Mouse (Mus musculus) thymus, postnatal 36 days (tissue): ENCODE measurements around the gene Sox15.
"Not testable (repeated sequence)": the region's sequence is repeated elsewhere in the genome, so short reads cannot be mapped to it uniquely, and the experiment has no call there.

ENCODE experiments used
- DNase-seq, 2 experiments: peaks; one replicate each; pipeline ENCODE4 v3.0.0; 2022; ENCODE audit warnings: mixed read lengths in 2 of 2

Sox15 gene

GRCm38 (mm10) chr11:69681314-69682208 is 26.4 kb downstream of the Sox15 start, which contains the start of gene Senp3:
Senp3 (minus strand) TSS chr11:69682084.
- DNase-seq: peak; percentile 95 to 98

GRCm38 (mm10) chr11:69682209-69682839 is 27.2 kb downstream of the Sox15 start:
- DNase-seq: no peak

GRCm38 (mm10) chr11:69682840-69683533 is 27.9 kb downstream of the Sox15 start:
- peak; percentile 78 to 82 for DNase-seq

DNA sequence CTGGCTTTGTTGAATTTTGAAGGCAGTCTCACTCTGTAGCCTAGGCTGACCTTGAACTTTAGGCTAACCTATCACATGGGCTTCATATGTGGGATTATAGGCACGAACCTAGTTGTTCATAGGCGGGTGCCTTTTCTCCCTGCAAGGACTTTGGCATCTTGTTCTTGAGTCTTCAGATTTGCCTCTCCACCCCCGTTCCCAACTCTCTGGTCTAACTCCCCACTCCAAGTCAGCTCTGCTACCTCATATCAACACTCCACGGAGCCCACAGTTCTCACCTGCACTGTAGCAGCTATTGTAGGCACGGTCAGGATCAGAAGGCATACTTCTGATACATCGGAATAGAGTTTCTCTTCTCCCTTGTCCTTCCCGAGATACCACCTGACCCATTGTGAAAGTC is 28.5 kb downstream of the Sox15 start:
- no peak for DNase-seq

DNA sequence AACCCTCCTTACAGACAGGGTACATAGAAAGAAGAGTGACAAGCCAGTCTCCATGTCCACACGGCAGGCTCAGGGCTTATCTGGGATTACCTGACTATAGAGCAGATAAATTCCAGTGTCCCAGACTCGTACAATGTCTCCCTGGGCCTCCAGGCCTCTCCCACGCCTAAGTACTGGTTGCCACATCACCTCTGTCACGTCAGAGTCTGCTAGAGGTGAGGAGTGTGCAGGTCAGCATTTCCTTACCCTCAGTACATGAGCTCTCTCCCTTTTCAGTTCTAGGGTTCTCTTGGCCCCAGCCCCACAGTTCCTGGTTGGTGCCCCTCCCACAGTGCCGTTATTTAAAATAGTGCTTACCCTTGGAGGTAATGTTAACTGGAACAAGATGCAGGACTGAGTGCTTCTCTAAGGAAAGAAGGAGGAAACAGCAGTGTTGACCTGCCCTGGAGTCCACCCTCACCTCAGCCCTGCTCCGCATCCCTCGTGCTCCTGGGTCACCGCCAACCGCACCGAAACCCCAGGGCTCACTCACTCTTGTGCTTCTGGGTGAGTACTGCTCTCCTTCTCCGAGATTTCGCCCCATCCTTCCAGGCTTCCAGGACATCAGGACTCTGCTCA is 29.1 kb downstream of the Sox15 start:
- DNase-seq: no peak

DNA sequence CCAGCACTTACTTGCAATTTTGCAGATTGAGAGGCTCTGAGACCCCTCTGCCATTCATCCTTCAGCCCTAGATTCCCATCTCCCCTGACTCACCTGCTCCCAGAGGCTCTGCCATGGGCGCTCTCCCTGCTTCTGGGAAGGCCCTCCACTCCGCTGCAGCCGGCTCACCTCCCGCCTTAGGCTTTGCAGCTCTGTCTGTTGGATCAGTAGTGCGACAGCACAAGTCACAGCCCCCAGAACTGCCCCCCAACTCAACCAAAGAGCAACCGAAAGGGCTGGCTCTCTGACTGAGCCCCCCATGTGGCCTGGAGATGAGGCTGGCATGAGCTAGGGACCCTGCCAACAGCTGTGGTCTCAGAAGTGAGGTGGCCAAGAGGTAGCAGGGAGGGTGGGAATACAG is 29.8 kb downstream of the Sox15 start:
- DNase-seq: no peak

DNA sequence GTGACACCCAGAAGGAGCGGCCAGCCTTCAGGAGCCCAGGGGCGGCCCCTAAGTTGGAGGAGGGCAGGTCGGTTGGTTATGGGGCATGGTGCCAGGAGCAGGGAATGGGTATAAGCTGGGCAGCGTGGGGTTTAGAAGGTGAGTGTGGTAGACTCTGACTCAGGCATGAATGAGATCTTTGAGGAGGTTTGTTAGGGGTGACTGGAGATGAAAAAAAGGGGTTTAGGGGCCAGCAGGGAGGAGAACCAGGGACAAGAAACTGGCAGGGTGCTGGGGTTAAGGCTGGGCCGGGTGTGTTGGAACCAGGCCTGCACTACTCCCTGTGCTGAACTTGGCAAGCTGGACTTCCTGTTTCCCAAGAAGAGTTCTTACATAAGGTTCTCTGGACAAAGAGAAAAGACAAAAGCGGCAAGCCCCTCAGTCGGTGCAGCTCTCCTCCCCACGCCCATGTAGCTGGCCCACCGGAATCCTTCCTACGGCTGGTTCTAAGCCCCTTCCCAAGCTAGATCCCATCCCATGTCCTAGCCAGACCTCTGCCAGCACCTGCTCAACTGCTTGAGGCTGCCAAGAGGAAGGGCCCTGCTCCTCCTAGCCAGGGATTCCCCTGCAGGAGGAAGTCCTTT is 30.5 kb downstream of the Sox15 start, which contains the start of gene Tnfsf13:
Gene Tnfsf13 (minus strand): TSS at position 259 of the 623 bp plus-strand sequence.
- DNase-seq: no peak

DNA sequence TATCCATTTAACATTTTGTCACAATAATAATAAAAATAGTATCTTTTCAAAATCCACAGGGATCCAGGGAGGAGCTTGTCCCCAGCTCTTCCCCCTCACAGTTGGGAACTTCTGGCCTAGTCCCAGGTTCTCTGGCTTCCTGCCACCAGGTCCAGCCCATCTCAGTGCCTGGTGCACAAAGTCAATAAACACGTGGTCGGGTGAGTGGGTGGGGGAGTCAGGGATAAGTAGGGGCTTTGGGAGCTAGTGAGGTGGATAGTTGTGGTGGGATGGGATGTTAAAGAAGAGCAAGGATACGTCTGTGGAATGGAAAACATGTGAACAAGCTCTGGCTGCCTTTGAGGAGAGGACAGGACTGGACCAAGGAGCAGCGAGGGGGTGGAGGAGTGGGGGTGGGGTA is 31.3 kb downstream of the Sox15 start:
- DNase-seq: no peak

GRCm38 (mm10) chr11:69687061-69687460 is 31.9 kb downstream of the Sox15 start:
- DNase-seq: no peak

DNA sequence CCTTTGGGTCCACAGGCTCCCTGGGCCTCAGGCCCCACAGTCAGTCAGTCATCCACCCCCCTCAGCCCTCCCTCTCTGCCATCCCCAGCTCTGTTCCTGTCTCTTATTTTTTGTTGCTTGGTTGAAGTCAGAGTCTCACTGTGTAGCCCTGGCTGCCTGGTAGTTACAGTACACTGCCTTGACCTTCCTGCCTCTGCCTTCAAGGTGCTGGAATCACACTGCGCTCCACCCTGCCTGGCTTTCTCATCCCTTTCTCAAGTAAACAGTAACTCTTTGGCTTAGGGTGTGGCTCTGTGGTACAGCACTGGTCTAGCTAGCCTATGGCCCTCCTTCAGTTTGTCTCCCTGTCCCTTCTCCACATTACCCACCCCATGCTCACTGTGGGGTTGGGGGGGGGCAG is 34.8 kb downstream of the Sox15 start:
- DNase-seq: no peak

DNA sequence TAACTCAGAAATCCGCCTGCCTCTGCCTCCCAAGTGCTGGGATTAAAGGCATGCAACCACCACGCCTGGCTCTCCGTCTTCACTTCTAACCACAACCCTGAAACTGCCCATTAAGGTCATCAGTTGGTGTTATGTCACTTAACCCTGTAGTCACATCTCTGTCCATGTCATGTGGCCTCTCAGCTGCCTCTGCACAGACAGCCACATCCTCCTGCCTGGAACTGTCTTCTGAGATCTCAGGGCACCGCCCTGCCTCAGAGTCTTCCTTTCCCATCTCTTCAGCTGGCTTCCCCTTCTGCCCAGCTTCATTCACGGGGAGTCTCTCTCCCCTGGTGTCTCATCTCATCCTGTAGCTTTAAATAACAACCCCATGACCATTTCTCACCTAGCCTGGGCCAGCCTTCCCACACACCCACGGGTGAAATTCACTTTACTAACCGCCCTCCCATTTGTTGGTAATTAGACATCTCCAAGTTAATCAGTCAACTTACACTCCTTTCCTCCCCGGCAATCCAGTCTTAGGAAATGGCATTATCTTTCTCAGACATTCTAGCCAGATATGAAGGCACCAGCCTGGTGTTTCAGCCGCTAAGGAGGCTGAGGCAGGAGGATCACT is 37.2 kb downstream of the Sox15 start:
- DNase-seq: no peak

DNA sequence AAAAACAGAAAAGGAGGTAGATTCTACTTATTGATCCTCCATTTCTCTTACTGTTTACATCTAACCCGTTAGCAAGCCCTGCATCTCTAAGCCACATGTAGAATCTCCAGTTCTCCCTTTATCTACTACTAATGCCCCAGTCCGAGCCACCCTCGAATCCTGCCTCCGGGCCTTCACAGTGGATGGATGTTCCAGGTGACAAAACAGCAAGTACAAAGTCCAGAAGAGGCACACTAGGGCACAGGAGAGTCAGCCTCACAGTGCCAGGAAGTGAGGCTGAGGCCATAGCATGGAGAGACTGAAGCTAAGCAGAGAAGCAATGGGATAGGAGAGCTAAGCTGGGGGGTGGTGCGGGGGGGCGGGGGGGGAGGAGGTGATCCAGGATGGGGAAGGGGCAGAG is 37.7 kb downstream of the Sox15 start:
- no peak for DNase-seq

GRCm38 (mm10) chr11:69693421-69693965 is 38.4 kb downstream of the Sox15 start:
- DNase-seq: no peak

DNA sequence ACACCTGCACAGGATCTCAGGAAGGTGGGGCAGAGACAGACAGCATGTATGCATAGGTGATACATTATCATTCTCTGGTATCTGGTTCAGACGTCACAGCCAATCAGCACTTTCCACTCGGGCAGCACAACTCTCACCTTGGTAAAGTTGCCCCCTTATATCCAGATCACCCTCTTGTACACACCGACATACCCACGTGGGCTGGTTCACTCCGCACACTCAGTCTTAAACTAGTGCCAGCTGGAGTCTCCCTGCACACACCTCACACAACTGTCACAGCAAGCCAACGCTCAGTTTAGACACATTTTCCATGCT is 39.9 kb downstream of the Sox15 start:
- DNase-seq: no peak

DNA sequence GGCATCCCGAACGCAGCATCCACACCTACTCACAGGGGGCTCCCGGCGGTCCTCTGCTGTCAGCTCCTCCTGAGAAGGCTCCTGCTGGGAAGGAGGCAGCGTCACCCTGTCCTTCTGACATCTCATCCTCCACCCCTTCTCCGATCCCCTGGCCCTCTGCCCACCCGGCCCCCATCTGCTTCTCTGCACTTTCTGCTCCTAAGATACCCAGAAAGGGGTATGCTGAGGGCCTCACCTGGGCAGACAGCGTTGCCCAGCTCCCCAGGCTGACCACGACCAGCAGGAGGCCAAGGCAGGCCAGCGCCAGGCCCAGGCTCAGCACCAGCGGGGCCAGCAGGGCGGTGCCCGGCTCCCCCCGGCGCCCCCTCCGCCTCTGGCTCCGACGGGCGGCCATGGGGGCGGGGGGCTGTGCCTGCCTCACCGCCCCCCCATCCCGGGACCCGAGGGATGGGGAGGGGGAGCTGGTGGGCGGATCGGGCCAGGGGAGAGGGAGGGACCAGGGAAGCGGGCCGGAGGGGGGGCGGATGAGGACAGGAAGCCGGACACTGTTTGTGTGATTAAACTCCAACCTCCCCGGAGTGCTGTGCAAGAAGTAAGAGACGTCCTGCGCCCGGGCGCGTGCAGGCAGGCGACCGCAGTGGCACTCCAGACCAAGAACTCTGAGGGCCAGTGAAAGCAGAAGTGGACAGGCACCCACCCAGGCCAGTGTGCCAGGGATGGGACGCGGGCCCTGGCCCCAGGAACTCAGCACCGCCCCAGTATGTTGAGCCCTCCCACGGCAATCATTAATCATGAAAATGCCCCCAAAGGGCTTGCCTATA is 40.5 kb downstream of the Sox15 start, which contains the start of the genes Tnfsf12 and Tnfsfm13:
Gene Tnfsf12 (minus strand): TSS at position 489 of the 821 bp plus-strand sequence.
Gene Tnfsfm13 (minus strand): TSS at position 738 of the 821 bp plus-strand sequence.
- DNase-seq: peak in 1 of 2 experiments; percentile 12

DNA sequence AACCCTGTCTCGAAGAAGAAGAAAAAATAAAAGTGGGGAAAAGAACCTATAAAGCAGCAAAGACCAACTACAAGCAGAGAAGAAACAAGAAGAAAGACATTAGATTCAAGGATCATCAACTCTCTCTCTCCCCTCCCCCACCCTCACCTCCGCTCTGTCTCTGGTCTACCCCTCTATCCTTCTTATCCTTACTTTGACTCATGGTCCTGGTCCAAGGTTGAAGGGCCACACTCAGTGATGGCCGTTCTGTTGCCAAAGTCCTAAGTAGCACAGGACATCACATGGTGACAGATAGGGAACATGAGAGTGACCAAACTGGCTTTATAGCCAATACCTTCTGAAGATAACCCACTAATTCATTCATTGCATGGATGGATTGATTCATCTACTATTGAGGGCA is 42.3 kb downstream of the Sox15 start:
- no peak for DNase-seq

- no peak for DNase-seq
Measured at GRCm38 (mm10) chr11:69698574-69698973, 43.5 kb downstream of the Sox15 start.

GRCm38 (mm10) chr11:69699595-69699994 is 44.5 kb downstream of the Sox15 start:
- no peak for DNase-seq

DNA sequence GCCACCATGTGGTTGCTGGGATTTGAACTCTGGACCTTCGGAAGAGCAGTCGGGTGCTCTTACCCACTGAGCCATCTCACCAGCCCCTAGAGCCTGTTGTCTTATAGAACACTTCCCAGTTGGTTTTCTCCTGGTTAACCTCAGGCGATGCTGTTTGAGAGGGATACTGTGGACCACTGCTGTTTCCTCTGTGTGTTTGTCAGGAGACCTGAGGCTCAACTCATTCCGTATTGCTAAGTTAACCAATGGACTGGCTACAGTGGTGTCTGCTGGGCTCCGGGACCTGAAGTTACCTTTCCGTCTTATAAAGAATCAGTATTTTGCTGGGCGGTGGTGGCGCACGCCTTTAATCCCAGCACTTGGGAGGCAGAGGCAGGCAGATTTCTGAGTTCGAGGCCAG is 47.8 kb downstream of the Sox15 start:
- DNase-seq: not testable (repeated sequence)

GRCm38 (mm10) chr11:69703381-69703780 is 48.3 kb downstream of the Sox15 start:
- DNase-seq: not testable (repeated sequence)
